In genomic region chr10:115551069-115551468, GRCm38 (mm10) we compare ENCODE assay signal across 27 mouse cellular contexts. TPM values are rescaled to one million over a fixed set of nuclear protein-coding genes. Genes with fewer than 3 reads are reported as not detected.
A peak's percentile ranks its signal among the peaks of the same experiment; 100 is the strongest.
DNase-seq lines count a peak whose midpoint lies in the region; ATAC-seq and TF ChIP-seq lines count a peak whose summit lies in the region.
"Had no signal": no experiment of that assay in that cellular context is flagged by ENCODE, and none has a peak within 500 bp of the region (broad histone marks: within the 10 kb centered on the region; RNA-seq: fewer than 3 reads in every experiment).

No protein-coding gene starts in this region.

- no peak for TF ChIP-seq POLR2A in CH12.LX (IDR thresholded peaks at IDR 0.05; ENCODE audit: low read depth, low read length)
- TF ChIP-seq POLR2A in olfactory bulb, adult 2 months (IDR thresholded peaks at IDR 0.05; ENCODE audit: insufficient read depth, low read depth, low read length) = no peak

- in situ Hi-C loops in CH12.LX (cut with MboI; ENCODE audit: low pct_ligation_motif_present, low pct_unique_long_range_greater_than_20kb, low sequenced_read_pairs) (no loop called here), ES-E14 (cut with MboI; ENCODE audit: low sequenced_read_pairs in 2 of 2, unreplicated experiment in 2 of 2) (no loop called here)

- intact Hi-C loops in heart, postnatal 36 days (cut with DNase I) = no loop called here

- no peaks in the 10 kb centered on the region; the same call in 1 of the 2 replicates for H3K27me3 ChIP-seq in midbrain, embryonic 11.5 days (ENCODE audit: control insufficient read depth, insufficient read depth, low read length)
- H3K27me3 ChIP-seq in midbrain, embryonic 16.5 days (ENCODE audit: control insufficient read depth, insufficient read depth, low read depth, low read length) = no peaks in the 10 kb centered on the region
- no peaks in the 10 kb centered on the region for H3K27me3 ChIP-seq in CH12.LX (replicated peaks)
- H3K27me3 ChIP-seq in stomach, postnatal 0 days (ENCODE audit: control insufficient read depth, insufficient read depth, low read length) = no peaks in the 10 kb centered on the region
- H3K27me3 ChIP-seq: Patski had no signal

- no peaks in the 10 kb centered on the region for H3K4me1 ChIP-seq in midbrain, embryonic 11.5 days (ENCODE audit: control insufficient read depth, insufficient read depth, low read length)
- no peaks in the 10 kb centered on the region for H3K4me1 ChIP-seq in midbrain, embryonic 16.5 days (ENCODE audit: control insufficient read depth, insufficient read depth, low read length)
- 0 out of 4 replicates have a peak, but pooled peaks cover 3% of the 10 kb centered on the region in 2 experiments for H3K4me1 ChIP-seq in CH12.LX (ENCODE audit: control insufficient read depth in 1 of 2, insufficient read depth in 2 of 2)
- no peaks in the 10 kb centered on the region for H3K4me1 ChIP-seq in ES-E14 (ENCODE audit: control insufficient read depth in 2 of 2, insufficient read depth in 2 of 2, low read length in 2 of 2, poor library complexity in 1 of 2)
- peaks cover 5% of the 10 kb centered on the region for H3K4me1 ChIP-seq in olfactory bulb, adult 2 months (ENCODE audit: control insufficient read depth, insufficient read depth, low read length)
- no peaks in the 10 kb centered on the region for H3K4me1 ChIP-seq in stomach, postnatal 0 days (replicated peaks; ENCODE audit: control insufficient read depth, insufficient read depth)

- no peak for TF ChIP-seq RAD21 in CH12.LX (IDR thresholded peaks at IDR 0.05; ENCODE audit: low read depth, low read length)

- H3K9ac ChIP-seq in midbrain, embryonic 11.5 days (ENCODE audit: low read length) = no peak overlapping the region
- H3K9ac ChIP-seq in midbrain, embryonic 16.5 days (ENCODE audit: low read depth, low read length) = no peak overlapping the region
- H3K9ac ChIP-seq in CH12.LX (ENCODE audit: insufficient read depth, low read depth) (no peak overlapping the region), ES-E14 (ENCODE audit: insufficient read depth, low read depth, low read length, poor library complexity, severe bottlenecking) (no peak overlapping the region)
- no peak overlapping the region for H3K9ac ChIP-seq in stomach, postnatal 0 days (ENCODE audit: low read length)

- peak; percentile 57 for DNase-seq in midbrain, embryonic 11.5 days (ENCODE audit: low spot score, missing footprints)
- DNase-seq in CH12.LX (ENCODE audit: extremely low read depth) (no peak), ES-E14 (ENCODE audit: low read depth, low spot score) (no peak)
- no peak for DNase-seq in heart, postnatal 36 days
- DNase-seq in gastrocnemius, adult 18-20 months (ENCODE audit: low spot score) = no peak
- DNase-seq in stomach, postnatal 0 days (ENCODE audit: low spot score) = no peak
- DNase-seq: adrenal gland, adult 2 months; adrenal gland, adult 8-10 months; adrenal gland, postnatal 10 days; adrenal gland, postnatal 14 days; adrenal gland, postnatal 25 days; adrenal gland, postnatal 36 days; B cell, adult 2 months; cerebellum, adult 11 months; cerebellum, adult 11-12 months; cerebellum, adult 18-20 months; cerebellum, adult 2 months had no signal

- no peak for ATAC-seq in midbrain, embryonic 11.5 days (ENCODE audit: low FRiP score)
- no peak for ATAC-seq in midbrain, embryonic 16.5 days
- no peak for ATAC-seq in stomach, postnatal 0 days (ENCODE audit: low FRiP score, low TSS enrichment)
- ATAC-seq: activated CD4-positive, CD25-positive, alpha-beta regulatory T cell, adult 4 months; CD4-positive, CD25-positive, alpha-beta regulatory T cell, adult 4 months; Patski had no signal

- no peak for TF ChIP-seq CTCF in CH12.LX (conservative IDR thresholded peaks at IDR 0.05 in 1 of 2, IDR thresholded peaks at IDR 0.05 in 1 of 2; ENCODE audit: low read depth in 2 of 2, low read length in 2 of 2)
- no peak for TF ChIP-seq CTCF in olfactory bulb, adult 2 months (IDR thresholded peaks at IDR 0.05; ENCODE audit: insufficient read depth, low read depth, low read length)
- no peak for TF ChIP-seq CTCF in stomach, postnatal 0 days (IDR thresholded peaks at IDR 0.05; ENCODE audit: low read depth)

- H3K36me3 ChIP-seq in midbrain, embryonic 11.5 days (ENCODE audit: control insufficient read depth, insufficient read depth, low read length) = no peaks in the 10 kb centered on the region
- H3K36me3 ChIP-seq in midbrain, embryonic 16.5 days (ENCODE audit: control insufficient read depth, insufficient read depth, low read length) = no peaks in the 10 kb centered on the region
- no peaks in the 10 kb centered on the region for H3K36me3 ChIP-seq in CH12.LX (replicated peaks in 1 of 2; ENCODE audit: control insufficient read depth in 1 of 2, insufficient read depth in 1 of 2, low read length in 1 of 2)
- no peaks in the 10 kb centered on the region for H3K36me3 ChIP-seq in ES-E14 (ENCODE audit: control insufficient read depth, insufficient read depth, low read length, poor library complexity, severe bottlenecking)
- H3K36me3 ChIP-seq in stomach, postnatal 0 days (ENCODE audit: control insufficient read depth, insufficient read depth, low read length) = no peaks in the 10 kb centered on the region
- H3K36me3 ChIP-seq: G1E had no signal

- H3K9me3 ChIP-seq in midbrain, embryonic 11.5 days (ENCODE audit: control insufficient read depth, low read length) = no peaks in the 10 kb centered on the region
- H3K9me3 ChIP-seq in midbrain, embryonic 16.5 days (replicated peaks; ENCODE audit: control insufficient read depth, low read length, poor library complexity, severe bottlenecking) = no peaks in the 10 kb centered on the region
- H3K9me3 ChIP-seq in CH12.LX (replicated peaks; ENCODE audit: low read length) (no peaks in the 10 kb centered on the region), ES-E14 (ENCODE audit: control insufficient read depth, insufficient read depth, low read depth, low read length) (no peaks in the 10 kb centered on the region)
- no peaks in the 10 kb centered on the region for H3K9me3 ChIP-seq in stomach, postnatal 0 days (ENCODE audit: control insufficient read depth, low read length)

- H3K4me2 ChIP-seq in midbrain, embryonic 11.5 days = no peak overlapping the region
- no peak overlapping the region for H3K4me2 ChIP-seq in midbrain, embryonic 16.5 days (ENCODE audit: low read length)
- H3K4me2 ChIP-seq in CH12.LX (ENCODE audit: insufficient read depth, low read depth, poor library complexity, severe bottlenecking) = no peak overlapping the region
- H3K4me2 ChIP-seq in stomach, postnatal 0 days (replicated peaks; ENCODE audit: low read depth) = no peak overlapping the region

- dilution Hi-C loops in CH12.LX (cut with MboI; ENCODE audit: extremely low pct_ligation_motif_present, extremely low pct_unique_long_range_greater_than_20kb, low sequenced_read_pairs) = no loop called here

- H3K27ac ChIP-seq in midbrain, embryonic 11.5 days (ENCODE audit: low read depth, low read length) = no peak overlapping the region
- no peak overlapping the region for H3K27ac ChIP-seq in midbrain, embryonic 16.5 days (ENCODE audit: low read length)
- H3K27ac ChIP-seq in CH12.LX (ENCODE audit: insufficient read depth, low read depth) (no peak overlapping the region), ES-E14 (ENCODE audit: insufficient read depth, low read depth, low read length, poor library complexity, severe bottlenecking) (no peak overlapping the region)
- H3K27ac ChIP-seq in olfactory bulb, adult 2 months (ENCODE audit: insufficient read depth, low read depth, low read length) = 0 out of 2 replicates have a peak overlapping the region, but pooled peaks have one; percentile 37
- no peak overlapping the region for H3K27ac ChIP-seq in stomach, postnatal 0 days (replicated peaks)

- 89% methylated on average over 3 of the region's 3 CpGs for WGBS in midbrain, embryonic 11.5 days
- 84% methylated on average over 3 of the region's 3 CpGs for WGBS in midbrain, embryonic 16.5 days
- WGBS in olfactory bulb, adult 2 months = 77% methylated on average over 3 of the region's 3 CpGs
- WGBS in stomach, postnatal 0 days = 73% methylated on average over 3 of the region's 3 CpGs

- H3K4me3 ChIP-seq in midbrain, embryonic 11.5 days (ENCODE audit: low read depth, low read length) = no peak overlapping the region
- no peak overlapping the region for H3K4me3 ChIP-seq in midbrain, embryonic 16.5 days (ENCODE audit: low read depth, low read length)
- H3K4me3 ChIP-seq in CH12.LX (replicated peaks in 1 of 3; ENCODE audit: low read depth in 2 of 3, low read length in 2 of 3, poor library complexity in 1 of 3) (no peak overlapping the region), ES-E14 (ENCODE audit: insufficient read depth in 1 of 2, low read depth in 1 of 2, low read length in 2 of 2, poor library complexity in 1 of 2, severe bottlenecking in 1 of 2) (no peak overlapping the region)
- no peak overlapping the region for H3K4me3 ChIP-seq in olfactory bulb, adult 2 months (ENCODE audit: insufficient read depth, low read depth, low read length)
- H3K4me3 ChIP-seq in stomach, postnatal 0 days (ENCODE audit: low read depth, low read length) = no peak overlapping the region

- no peak for TF ChIP-seq EP300 in CH12.LX (IDR thresholded peaks at IDR 0.05; ENCODE audit: low read length)
- no peak for TF ChIP-seq EP300 in stomach, postnatal 0 days (optimal IDR thresholded peaks at IDR 0.05)

- no peaks in the 10 kb centered on the region for H3K79me2 ChIP-seq in CH12.LX (replicated peaks; ENCODE audit: control insufficient read depth, extremely low read depth, insufficient read depth, poor library complexity, severe bottlenecking)

RNA-seq across cellular contexts. Expression of gene A930009A15Rik, which starts 18.7 kb away (rescaled TPM):
- 0.31 and 0.54 TPM in 2 replicates for polyA plus RNA-seq in midbrain, embryonic 11.5 days (2014; fragmentation: Nextera tagmentation; extraction: Ambion mirVana)
- polyA plus RNA-seq in midbrain, embryonic 16.5 days (2015; fragmentation: Nextera tagmentation; extraction: Ambion mirVana) = 0.21 and 0.43 TPM in 2 replicates
- total RNA-seq in CH12.LX (2012; rRNA removed) (not detected in 2 replicates), CH12.LX (2014; rRNA removed) (not detected in 2 replicates), ES-E14 (2012; rRNA removed) (not detected in 2 replicates)
- polyA plus RNA-seq in CH12.LX (2012; ENCODE audit: insufficient read length, low read depth) = not detected in 2 replicates
- polyA plus RNA-seq in olfactory bulb, adult 2 months (2012; ENCODE audit: insufficient read depth, insufficient read length, low replicate concordance, missing spikeins) = not detected in 2 replicates
- not detected for total RNA-seq in heart, postnatal 36 days (2021)
- total RNA-seq in gastrocnemius, adult 18-20 months (2021) = not detected
- not detected in 2 replicates for polyA plus RNA-seq in stomach, postnatal 0 days (2015; fragmentation: Nextera tagmentation; extraction: Ambion mirVana)
- total RNA-seq: adrenal gland, adult 18-20 months; adrenal gland, adult 2 months; adrenal gland, adult 8-10 months; adrenal gland, postnatal 10 days; adrenal gland, postnatal 14 days; adrenal gland, postnatal 25 days; adrenal gland, postnatal 36 days; adrenal gland, postnatal 4 days; G1E had no signal
- polyA plus RNA-seq: activated CD4-positive, CD25-positive, alpha-beta regulatory T cell, adult 4 months; adrenal gland, adult 2 months; C2C12; CD4-positive, CD25-positive, alpha-beta regulatory T cell, adult 4 months; G1E; Patski had no signal

RNA-seq across cellular contexts. Expression of gene Lgr5, which starts 36.5 kb away (rescaled TPM):
- polyA plus RNA-seq in midbrain, embryonic 11.5 days (2014; fragmentation: Nextera tagmentation; extraction: Ambion mirVana) = 7.0 and 7.3 TPM in 2 replicates
- polyA plus RNA-seq in midbrain, embryonic 16.5 days (2015; fragmentation: Nextera tagmentation; extraction: Ambion mirVana) = 1.3 and 1.4 TPM in 2 replicates
- not detected in 2 replicates for total RNA-seq in CH12.LX (2012; rRNA removed)
- not detected in 2 replicates for total RNA-seq in CH12.LX (2014; rRNA removed)
- polyA plus RNA-seq in CH12.LX (2012; ENCODE audit: insufficient read length, low read depth) = not detected in 2 replicates
- total RNA-seq in ES-E14 (2012; rRNA removed) = 0.22 and 0.53 TPM in 2 replicates
- not detected in 2 replicates for polyA plus RNA-seq in olfactory bulb, adult 2 months (2012; ENCODE audit: insufficient read depth, insufficient read length, low replicate concordance, missing spikeins)
- total RNA-seq in heart, postnatal 36 days (2021) = under 1 TPM in 1 of 2 experiments, not detected in 1; 0.08 TPM
- total RNA-seq in gastrocnemius, adult 18-20 months (2021) = under 1 TPM in 1 of 2 experiments, not detected in 1; 0.14 TPM
- 2.4 and 2.9 TPM in 2 replicates for polyA plus RNA-seq in stomach, postnatal 0 days (2015; fragmentation: Nextera tagmentation; extraction: Ambion mirVana)
- total RNA-seq: MEL had no signal
- polyA plus RNA-seq: G1E, Patski had no signal
